Mouse (Mus musculus) mesoderm, embryonic 11.5 days (tissue): ENCODE data around the gene Pkn3.
"Not testable (repeated sequence)": the region's sequence is repeated elsewhere in the genome, so short reads cannot be mapped to it uniquely, and the experiment has no call there.

Source experiments
- DNase-seq: peaks from one replicate; pipeline ENCODE4 v3.0.0-alpha.2; 2012; ENCODE audit warnings: low read depth, low spot score

The Pkn3 gene

GRCm38 (mm10) chr2:30140021-30140420 lies 62.5 kb downstream of the Pkn3 start:
- DNase-seq = not testable (repeated sequence)
